Mouse (Mus musculus) bone marrow, adult 2 months (tissue): Measurements from ENCODE around the gene Mcl1. TPM values are rescaled to one million over a fixed set of nuclear protein-coding genes. Genes with fewer than 3 reads are reported as not detected.
A peak's percentile ranks its signal among the peaks of the same experiment; 100 is the strongest.

Experiments used
- H3K27ac ChIP-seq: fragments of 200-500 bp; 2 replicates; pipeline ENCODE4 v1.5.1; 2012; ENCODE audit warnings: low read depth, mild to moderate bottlenecking, control low read depth, inconsistent platforms, low read length; ENCODE audit not compliant: control insufficient read depth, poor library complexity, insufficient read depth
- H3K4me1 ChIP-seq: fragments of 200-500 bp; 2 replicates; pipeline ENCODE4 v1.6.1; 2011; ENCODE audit warnings: low read length; ENCODE audit not compliant: control insufficient read depth, insufficient read depth
- H3K4me3 ChIP-seq: fragments of 200-500 bp; replicated peaks from 2 replicates; pipeline ENCODE3; 2011; ENCODE audit warnings: mild to moderate bottlenecking, low read depth, low read length, control low read depth; ENCODE audit not compliant: control insufficient read depth
- CTCF ChIP-seq: fragments of 200-500 bp; IDR thresholded peaks from 2 replicates; pipeline ENCODE4 v1.5.1; 2011; ENCODE audit warnings: low read length, control low read depth; ENCODE audit not compliant: control insufficient read depth, insufficient read depth
- POLR2A ChIP-seq: fragments of 200-500 bp; IDR thresholded peaks from 2 replicates; pipeline ENCODE4 v1.6.1; 2011; ENCODE audit warnings: low read depth, mild to moderate bottlenecking, control low read depth, low read length, borderline replicate concordance; ENCODE audit not compliant: control insufficient read depth
- WGBS: fragments of 180-500 bp; shearing (Covaris S2); methylation state at CpG from one replicate; pipeline ENCODE4 v1.1.7; 2018; 5-methylcytosine and 5-hydroxymethylcytosine counted together
- polyA plus RNA-seq: library from polyadenylated mRNA; stranded (reverse); fragments of >200 nt; gene quantifications from 2 replicates; pipeline ENCODE4 v1.2.4, GENCODE M21; 2011; ENCODE audit warnings: low replicate concordance; ENCODE audit not compliant: missing spikeins, insufficient read depth, insufficient read length

Mcl1 gene
- polyA plus RNA-seq, 1 experiment: 134 TPM

- Histone ChIP-seq H3K4me1 (peaks cover 2% of the 10 kb centered on the region; the same call in 1 of the 2 replicates), H3K4me3 (no peak overlapping the region), H3K27ac (no peak overlapping the region; the same call in 1 of the 2 replicates)
- TF ChIP-seq POLR2A (no peak), CTCF (no peak)
- WGBS: 77% methylated on average over 6 of the region's 6 CpGs
Measured at GRCm38 (mm10) chr3:95700233-95700681, 41.7 kb downstream of the Mcl1 start.

- TF ChIP-seq CTCF: no peak
- no peak for TF ChIP-seq POLR2A
- H3K4me1 ChIP-seq: peaks cover 1% of the 10 kb centered on the region; the same call in 1 of the 2 replicates
- whole genome bisulfite sequencing: 83% methylated on average over 2 of the region's 2 CpGs
Measured at GRCm38 (mm10) chr3:95701085-95701484, 42.5 kb downstream of the Mcl1 start.

DNA sequence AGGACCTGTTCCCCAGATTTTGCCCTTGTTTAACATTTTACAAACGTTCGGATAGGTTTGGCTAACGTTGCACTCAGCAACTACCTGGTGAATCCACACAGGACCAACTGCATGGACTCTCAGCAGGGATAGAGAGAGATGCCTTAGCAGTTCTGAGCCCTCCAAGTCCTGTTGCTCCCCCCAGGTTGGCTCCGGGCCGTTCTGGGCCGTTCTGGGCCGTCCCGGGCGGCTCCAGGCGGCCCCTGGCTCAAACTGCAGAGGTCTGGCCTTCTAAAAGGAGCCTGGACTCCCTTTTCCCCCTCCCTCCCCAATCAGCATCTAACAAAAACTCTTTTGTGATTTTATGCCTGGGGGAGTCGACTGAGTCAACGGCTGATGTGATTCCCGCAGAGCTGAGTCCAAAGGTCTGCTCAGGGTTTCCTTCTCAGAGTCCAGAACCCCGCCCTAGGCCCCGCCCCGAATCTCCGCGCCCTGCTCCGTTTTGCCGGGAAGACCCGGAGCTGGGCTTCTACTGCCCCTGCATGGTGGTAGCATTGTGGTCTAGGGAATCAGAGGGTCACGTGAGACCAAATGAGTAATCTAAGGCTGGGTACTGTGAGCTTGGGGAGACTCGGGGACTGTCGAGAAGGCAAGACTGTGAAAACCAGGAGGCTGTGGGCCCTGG lies 43.4 kb downstream of the Mcl1 start:
- H3K4me1 ChIP-seq: peaks cover 4% of the 10 kb centered on the region
- WGBS: 35% methylated on average over 24 of the region's 24 CpGs
- no peak overlapping the region for H3K27ac ChIP-seq
- TF ChIP-seq POLR2A (no peak), CTCF (no peak)
- no peak overlapping the region for H3K4me3 ChIP-seq

More at GRCm38 (mm10) chr3:95701085-95701484, 42.5 kb downstream of the Mcl1 start:
- Histone ChIP-seq H3K4me3 (no peak overlapping the region), H3K27ac (no peak overlapping the region)

GRCm38 (mm10) chr3:95703276-95703675 lies 44.7 kb downstream of the Mcl1 start:
- TF ChIP-seq CTCF (no peak), POLR2A (no peak)
- Histone ChIP-seq H3K4me3 (no peak overlapping the region), H3K27ac (no peak overlapping the region), H3K4me1 (peaks cover 6% of the 10 kb centered on the region)
- 71% methylated on average over 3 of the region's 3 CpGs for WGBS

GRCm38 (mm10) chr3:95704612-95705011 lies 46.0 kb downstream of the Mcl1 start:
- Histone ChIP-seq H3K4me3 (no peak overlapping the region), H3K4me1 (peaks cover 8% of the 10 kb centered on the region), H3K27ac (no peak overlapping the region)
- TF ChIP-seq POLR2A: no peak
- no peak for TF ChIP-seq CTCF
- WGBS: 84% methylated on average over 4 of the region's 4 CpGs

DNA sequence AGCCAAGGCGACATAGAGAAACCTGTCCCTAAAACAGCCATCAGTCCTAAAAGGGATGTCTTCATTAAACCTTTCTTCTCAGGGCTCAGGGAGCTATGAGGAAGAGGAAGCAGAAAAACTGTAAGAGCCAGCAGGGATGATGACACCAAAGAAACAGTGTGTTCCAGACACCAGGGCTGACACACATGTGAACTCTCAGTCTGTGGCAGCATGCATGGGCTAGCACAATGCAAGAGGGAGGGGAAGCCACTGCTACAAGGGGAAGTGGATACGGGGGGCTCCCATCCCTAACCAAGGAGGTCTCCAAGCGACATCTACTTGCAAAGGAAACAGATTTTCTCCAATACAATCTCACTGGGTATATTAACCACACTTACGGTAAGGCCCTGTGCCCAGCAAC lies 47.7 kb downstream of the Mcl1 start:
- H3K27ac ChIP-seq: 0 out of 2 replicates have a peak overlapping the region, but pooled peaks have one; percentile 24
- TF ChIP-seq CTCF (no peak), POLR2A (no peak)
- H3K4me3 ChIP-seq: no peak overlapping the region
- H3K4me1 ChIP-seq: peaks cover 11% of the 10 kb centered on the region
- 39% methylated on average over 4 of the region's 4 CpGs for WGBS

DNA sequence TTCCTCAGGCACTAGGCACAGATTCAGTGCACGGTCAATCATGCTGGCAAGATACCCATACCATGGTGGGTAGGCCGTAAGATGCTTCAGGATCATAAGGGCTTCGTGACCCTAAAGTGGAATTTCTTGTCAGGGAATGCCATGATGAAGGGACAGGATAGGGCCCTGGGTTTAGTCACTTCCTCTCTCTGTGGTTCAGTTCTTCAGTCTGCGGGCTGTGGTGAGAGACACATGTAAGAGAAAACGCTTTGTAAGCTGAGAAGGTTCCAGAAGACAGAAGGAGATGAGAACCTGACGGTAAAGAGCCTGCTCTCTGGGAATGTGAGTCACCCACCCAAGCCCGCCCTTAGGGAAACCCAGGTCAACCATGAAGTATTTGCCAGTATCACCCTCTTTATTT lies 48.9 kb downstream of the Mcl1 start:
- TF ChIP-seq CTCF: no peak
- no peak for TF ChIP-seq POLR2A
- H3K4me1 ChIP-seq: peaks cover 11% of the 10 kb centered on the region
- peak overlapping the region; percentile 34; the same call in 1 of the 2 replicates for H3K27ac ChIP-seq
- no peak overlapping the region for H3K4me3 ChIP-seq
- WGBS: 26% methylated on average over 7 of the region's 7 CpGs

- Histone ChIP-seq H3K4me3 (no peak overlapping the region), H3K27ac (no peak overlapping the region), H3K4me1 (peaks cover 11% of the 10 kb centered on the region)
- 42% methylated on average over 4 of the region's 4 CpGs for WGBS
- TF ChIP-seq POLR2A: no peak
Measured at GRCm38 (mm10) chr3:95709044-95709443, 50.5 kb downstream of the Mcl1 start.

GRCm38 (mm10) chr3:95709967-95710366 lies 51.4 kb downstream of the Mcl1 start:
- Histone ChIP-seq H3K27ac (no peak overlapping the region; the same call in 1 of the 2 replicates), H3K4me3 (no peak overlapping the region), H3K4me1 (peaks cover 11% of the 10 kb centered on the region)
- TF ChIP-seq CTCF (no peak), POLR2A (no peak)

Other genes with a start within 250 kb of the Mcl1 start
- 15.5 and 18.3 TPM in 2 replicates for gene Arnt, start 224.4 kb upstream of the Mcl1 start, polyA plus RNA-seq
- gene Ctsk, start 159.5 kb upstream of the Mcl1 start, polyA plus RNA-seq: 3.2 and 4.0 TPM in 2 replicates
- gene Ctss, start 132.0 kb upstream of the Mcl1 start, polyA plus RNA-seq: 19.5 and 42.3 TPM in 2 replicates
- gene Hormad1, start 99.1 kb upstream of the Mcl1 start, polyA plus RNA-seq: not detected in 2 replicates
- 11.8 and 20.7 TPM in 2 replicates for gene Golph3l, start 69.9 kb upstream of the Mcl1 start, polyA plus RNA-seq
- 29.3 and 36.2 TPM in 2 replicates for gene Ensa, start 33.8 kb upstream of the Mcl1 start, polyA plus RNA-seq
- 1.9 and 2.7 TPM in 2 replicates for gene Adamtsl4, start 29.1 kb downstream of the Mcl1 start, polyA plus RNA-seq
- gene Ecm1, start 80.8 kb downstream of the Mcl1 start, polyA plus RNA-seq: 26.4 and 38.2 TPM in 2 replicates
- 28.7 and 65.2 TPM in 2 replicates for gene Tars2, start 101.4 kb downstream of the Mcl1 start, polyA plus RNA-seq
- 5.7 and 16.4 TPM in 2 replicates for gene Rprd2, start 160.1 kb downstream of the Mcl1 start, polyA plus RNA-seq
- 49.5 and 55.4 TPM in 2 replicates for gene Prpf3, start 197.1 kb downstream of the Mcl1 start, polyA plus RNA-seq
- 80.5 and 81.0 TPM in 2 replicates for gene Mrps21, start 212.7 kb downstream of the Mcl1 start, polyA plus RNA-seq
- gene Ciart, start 223.5 kb downstream of the Mcl1 start, polyA plus RNA-seq: 2.5 and 8.7 TPM in 2 replicates
- 4.6 and 18.9 TPM in 2 replicates for gene BC028528, start 233.2 kb downstream of the Mcl1 start, polyA plus RNA-seq
- 20.4 and 38.4 TPM in 2 replicates for gene Aph1a, start 235.2 kb downstream of the Mcl1 start, polyA plus RNA-seq
- gene Car14, start 245.9 kb downstream of the Mcl1 start, polyA plus RNA-seq: not detected in 2 replicates